In genomic region chr7:19712414-19712813, GRCm38 (mm10) we compare ENCODE assay signal across 15 mouse cellular contexts. TPM values are rescaled to one million over a fixed set of nuclear protein-coding genes. Genes with fewer than 3 reads are reported as not detected.
DNase-seq lines count a peak whose midpoint lies in the region; ATAC-seq and TF ChIP-seq lines count a peak whose summit lies in the region.
"Had no signal": no experiment of that assay in that cellular context is flagged by ENCODE, and none has a peak within 500 bp of the region (broad histone marks: within the 10 kb centered on the region; RNA-seq: fewer than 3 reads in every experiment).

No protein-coding gene starts in this region.

- DNase-seq in heart, postnatal 0 days (ENCODE audit: low spot score): no peak
- DNase-seq in heart, adult 9 months (ENCODE audit: low spot score in 2 of 2): no peak
- peak; percentile 33 for DNase-seq in midbrain, embryonic 14.5 days
- no peak for DNase-seq in midbrain, embryonic 10.5 days (ENCODE audit: low spot score)
- peak; percentile 79 for DNase-seq in R1 (ENCODE audit: low read depth, low spot score)
- no peak for DNase-seq in right cerebral cortex, postnatal 36 days (ENCODE audit: low spot score in 2 of 2)
- DNase-seq: adrenal gland, postnatal 36 days; cerebellum, adult 9-10 months; gastrocnemius, postnatal 10 days had no signal

- H3K4me3 ChIP-seq in heart, postnatal 0 days (ENCODE audit: low read depth, low read length): no peak overlapping the region
- H3K4me3 ChIP-seq in midbrain, embryonic 14.5 days (replicated peaks; ENCODE audit: low read depth, low read length): no peak overlapping the region
- H3K4me3 ChIP-seq in midbrain, embryonic 10.5 days: no peak overlapping the region
- no peak overlapping the region for H3K4me3 ChIP-seq in small intestine, adult 2 months (ENCODE audit: low read depth, low read length)
- H3K4me3 ChIP-seq: lung, embryonic 15.5 days had no signal

- no peaks in the 10 kb centered on the region for H3K9me3 ChIP-seq in heart, postnatal 0 days (replicated peaks; ENCODE audit: control insufficient read depth, low read length)
- H3K9me3 ChIP-seq in midbrain, embryonic 14.5 days (ENCODE audit: control insufficient read depth, low read length): no peaks in the 10 kb centered on the region
- no peaks in the 10 kb centered on the region for H3K9me3 ChIP-seq in midbrain, embryonic 10.5 days (replicated peaks)
- H3K9me3 ChIP-seq: lung, embryonic 15.5 days had no signal

- peaks cover 65% of the 10 kb centered on the region for H3K36me3 ChIP-seq in heart, postnatal 0 days (replicated peaks; ENCODE audit: control insufficient read depth, insufficient read depth, low read length)
- peaks cover 49% of the 10 kb centered on the region for H3K36me3 ChIP-seq in midbrain, embryonic 14.5 days (ENCODE audit: control insufficient read depth, insufficient read depth, low read length)
- peaks cover 71% of the 10 kb centered on the region for H3K36me3 ChIP-seq in midbrain, embryonic 10.5 days
- peaks cover 40% of the 10 kb centered on the region for H3K36me3 ChIP-seq in small intestine, adult 2 months (ENCODE audit: control insufficient read depth, insufficient read depth, low read length)

- H3K4me2 ChIP-seq in heart, postnatal 0 days (ENCODE audit: low read depth, low read length): no peak overlapping the region
- no peak overlapping the region for H3K4me2 ChIP-seq in midbrain, embryonic 14.5 days (ENCODE audit: low read length)
- H3K4me2 ChIP-seq: lung, embryonic 15.5 days had no signal

- TF ChIP-seq CTCF in heart, postnatal 0 days (IDR thresholded peaks at IDR 0.05; ENCODE audit: low read depth): peak; percentile 48
- TF ChIP-seq CTCF in small intestine, adult 2 months (IDR thresholded peaks at IDR 0.05; ENCODE audit: extremely low read depth, insufficient read length, insufficient replicate concordance, low read depth, low read length): peak; percentile 25; the same call in 1 of the 2 replicates

- peaks cover 8% of the 10 kb centered on the region; the same call in 1 of the 2 replicates for H3K4me1 ChIP-seq in heart, postnatal 0 days (ENCODE audit: control insufficient read depth, insufficient read depth)
- peaks cover 15% of the 10 kb centered on the region for H3K4me1 ChIP-seq in midbrain, embryonic 14.5 days (ENCODE audit: control insufficient read depth, insufficient read depth, low read length)
- H3K4me1 ChIP-seq in midbrain, embryonic 10.5 days: peaks cover 25% of the 10 kb centered on the region
- no peaks in the 10 kb centered on the region; the same call in 1 of the 2 replicates for H3K4me1 ChIP-seq in small intestine, adult 2 months (ENCODE audit: control insufficient read depth, insufficient read depth, insufficient read length, low read length)

- TF ChIP-seq EP300 in heart, postnatal 0 days (IDR thresholded peaks at IDR 0.05; ENCODE audit: low read depth): no peak

- H3K27me3 ChIP-seq in heart, postnatal 0 days (ENCODE audit: control insufficient read depth, insufficient read depth, low read length): no peaks in the 10 kb centered on the region
- no peaks in the 10 kb centered on the region for H3K27me3 ChIP-seq in midbrain, embryonic 14.5 days (ENCODE audit: control insufficient read depth, insufficient read depth, low read length)
- no peaks in the 10 kb centered on the region for H3K27me3 ChIP-seq in midbrain, embryonic 10.5 days (ENCODE audit: low read depth, poor library complexity, severe bottlenecking)
- H3K27me3 ChIP-seq in small intestine, adult 2 months (ENCODE audit: control insufficient read depth, insufficient read depth, low read length): no peaks in the 10 kb centered on the region
- H3K27me3 ChIP-seq: lung, embryonic 15.5 days; Patski had no signal

- 66% methylated on average over 4 of the region's 4 CpGs for WGBS in heart, postnatal 0 days
- 75% methylated on average over 4 of the region's 4 CpGs for WGBS in midbrain, embryonic 14.5 days
- WGBS in midbrain, embryonic 10.5 days: 87% methylated on average over 4 of the region's 4 CpGs
- 67% methylated on average over 4 of the region's 4 CpGs for WGBS in small intestine, adult 2 months

- no peak for TF ChIP-seq POLR2A in small intestine, adult 2 months (IDR thresholded peaks at IDR 0.05; ENCODE audit: low read depth, low read length)

- H3K27ac ChIP-seq in heart, postnatal 0 days (ENCODE audit: low read depth): no peak overlapping the region
- no peak overlapping the region for H3K27ac ChIP-seq in midbrain, embryonic 14.5 days (replicated peaks; ENCODE audit: low read depth, low read length)
- no peak overlapping the region for H3K27ac ChIP-seq in midbrain, embryonic 10.5 days (replicated peaks)
- H3K27ac ChIP-seq in small intestine, adult 2 months (ENCODE audit: insufficient read depth, low read depth, low read length): no peak overlapping the region
- H3K27ac ChIP-seq: lung, embryonic 15.5 days had no signal

- H3K9ac ChIP-seq in heart, postnatal 0 days (replicated peaks; ENCODE audit: low read depth, low read length): no peak overlapping the region
- H3K9ac ChIP-seq in midbrain, embryonic 14.5 days (replicated peaks; ENCODE audit: low read length): no peak overlapping the region
- H3K9ac ChIP-seq: lung, embryonic 15.5 days had no signal

- no peak for ATAC-seq in heart, postnatal 0 days (ENCODE audit: insufficient read depth, low read depth)
- ATAC-seq in midbrain, embryonic 14.5 days (ENCODE audit: low FRiP score, low TSS enrichment): no peak
- no peak for ATAC-seq in megakaryocyte progenitor cell, adult 5-6 weeks (replicated peaks; ENCODE audit: poor library complexity)
- ATAC-seq: Patski had no signal

RNA-seq across cellular contexts. Expression of gene Tomm40, which starts 2.8 kb away (rescaled TPM):
- 170 and 172 TPM in 2 replicates for total RNA-seq in heart, postnatal 0 days (2014; rRNA removed; ENCODE audit: low replicate concordance)
- 164 and 166 TPM in 2 replicates for polyA plus RNA-seq in heart, postnatal 0 days (2015; fragmentation: Nextera tagmentation; extraction: Ambion mirVana)
- 120 and 121 TPM in 2 replicates for polyA plus RNA-seq in midbrain, embryonic 14.5 days (2014; fragmentation: Nextera tagmentation; extraction: Ambion mirVana)
- 189 and 210 TPM in 2 replicates for polyA plus RNA-seq in midbrain, embryonic 10.5 days (2016; fragmentation: Nextera tagmentation; extraction: Ambion mirVana)
- 62.8 and 72.9 TPM in 2 replicates for polyA plus RNA-seq in small intestine, adult 2 months (2012; rRNA removed)
- total RNA-seq in megakaryocyte progenitor cell, adult 5-6 weeks (2015): 61.5 and 62.2 TPM in 2 replicates
- 42.5 and 50.8 TPM in 2 replicates for total RNA-seq in megakaryocyte progenitor cell, adult 5-6 weeks (2017)

RNA-seq across cellular contexts. Expression of gene Apoe, which starts 13.4 kb away (rescaled TPM):
- total RNA-seq in heart, postnatal 0 days (2014; rRNA removed; ENCODE audit: low replicate concordance): 369 and 373 TPM in 2 replicates
- 471 and 552 TPM in 2 replicates for polyA plus RNA-seq in heart, postnatal 0 days (2015; fragmentation: Nextera tagmentation; extraction: Ambion mirVana)
- 163 and 265 TPM in 2 replicates for polyA plus RNA-seq in midbrain, embryonic 14.5 days (2014; fragmentation: Nextera tagmentation; extraction: Ambion mirVana)
- 166 and 199 TPM in 2 replicates for polyA plus RNA-seq in midbrain, embryonic 10.5 days (2016; fragmentation: Nextera tagmentation; extraction: Ambion mirVana)
- 591 and 688 TPM in 2 replicates for polyA plus RNA-seq in small intestine, adult 2 months (2012; rRNA removed)
- 18.7 and 27.5 TPM in 2 replicates for total RNA-seq in megakaryocyte progenitor cell, adult 5-6 weeks (2015)
- total RNA-seq in megakaryocyte progenitor cell, adult 5-6 weeks (2017): 110 and 130 TPM in 2 replicates

RNA-seq across cellular contexts. Expression of gene Apoc1, which starts 20.0 kb away (rescaled TPM):
- not detected in 2 replicates for total RNA-seq in heart, postnatal 0 days (2014; rRNA removed; ENCODE audit: low replicate concordance)
- polyA plus RNA-seq in heart, postnatal 0 days (2015; fragmentation: Nextera tagmentation; extraction: Ambion mirVana): 8.2 and 10.8 TPM in 2 replicates
- polyA plus RNA-seq in midbrain, embryonic 14.5 days (2014; fragmentation: Nextera tagmentation; extraction: Ambion mirVana): 1.7 and 2.0 TPM in 2 replicates
- 1.7 and 1.9 TPM in 2 replicates for polyA plus RNA-seq in midbrain, embryonic 10.5 days (2016; fragmentation: Nextera tagmentation; extraction: Ambion mirVana)
- polyA plus RNA-seq in small intestine, adult 2 months (2012; rRNA removed): not detected in 2 replicates
- 0.79 and 2.0 TPM in 2 replicates for total RNA-seq in megakaryocyte progenitor cell, adult 5-6 weeks (2015)
- total RNA-seq in megakaryocyte progenitor cell, adult 5-6 weeks (2017): 1.1 and 6.4 TPM in 2 replicates

RNA-seq across cellular contexts. Expression of gene Apoc4, which starts 31.1 kb away (rescaled TPM):
- not detected in 2 replicates for total RNA-seq in heart, postnatal 0 days (2014; rRNA removed; ENCODE audit: low replicate concordance)
- 0.18 TPM in 2 replicates for polyA plus RNA-seq in heart, postnatal 0 days (2015; fragmentation: Nextera tagmentation; extraction: Ambion mirVana)
- not detected in 2 replicates for polyA plus RNA-seq in midbrain, embryonic 14.5 days (2014; fragmentation: Nextera tagmentation; extraction: Ambion mirVana)
- not detected in 2 replicates for polyA plus RNA-seq in midbrain, embryonic 10.5 days (2016; fragmentation: Nextera tagmentation; extraction: Ambion mirVana)
- 0.33 and 1.4 TPM in 2 replicates for polyA plus RNA-seq in small intestine, adult 2 months (2012; rRNA removed)
- not detected in 2 replicates for total RNA-seq in megakaryocyte progenitor cell, adult 5-6 weeks (2015)
- not detected in 2 replicates for total RNA-seq in megakaryocyte progenitor cell, adult 5-6 weeks (2017)
- total RNA-seq: left cerebral cortex, postnatal 36 days had no signal
- polyA plus RNA-seq: intestine, embryonic 14.5 days had no signal

RNA-seq across cellular contexts. Expression of gene Gm44805, which starts 31.2 kb away (rescaled TPM):
- total RNA-seq in heart, postnatal 0 days (2014; rRNA removed; ENCODE audit: low replicate concordance): 0.31 TPM in 1 of 2 replicates, not detected in the other
- not detected in 2 replicates for polyA plus RNA-seq in heart, postnatal 0 days (2015; fragmentation: Nextera tagmentation; extraction: Ambion mirVana)
- not detected in 2 replicates for polyA plus RNA-seq in midbrain, embryonic 14.5 days (2014; fragmentation: Nextera tagmentation; extraction: Ambion mirVana)
- not detected in 2 replicates for polyA plus RNA-seq in midbrain, embryonic 10.5 days (2016; fragmentation: Nextera tagmentation; extraction: Ambion mirVana)
- polyA plus RNA-seq in small intestine, adult 2 months (2012; rRNA removed): 0.37 and 0.69 TPM in 2 replicates
- total RNA-seq in megakaryocyte progenitor cell, adult 5-6 weeks (2015): not detected in 2 replicates
- total RNA-seq in megakaryocyte progenitor cell, adult 5-6 weeks (2017): not detected in 2 replicates
- total RNA-seq: gastrocnemius, postnatal 10 days; left cerebral cortex, postnatal 36 days had no signal
- polyA plus RNA-seq: intestine, embryonic 14.5 days; lung, embryonic 15.5 days; Patski had no signal

Comparison
In these comparisons a context has a peak if more than half of its experiments do, and no peak if none do; other contexts are left out.
1. DNase-seq: peak in midbrain, embryonic 14.5 days (single experiment) and R1 (single experiment); none in heart, postnatal 0 days (single experiment), heart, adult 9 months (0 of 2), midbrain, embryonic 10.5 days (single experiment) and right cerebral cortex, postnatal 36 days (0 of 2).